Mouse (Mus musculus) natural killer cell, adult 2 months (primary cell): ENCODE measurements around the gene Slco2b1.
A peak's percentile ranks its signal among the peaks of the same experiment; 100 is the strongest.
"Not testable (repeated sequence)": the region's sequence is repeated elsewhere in the genome, so short reads cannot be mapped to it uniquely, and the experiment has no call there.

Experiments
- DNase-seq, 2 experiments: peaks; one replicate each; pipeline ENCODE4 v3.0.0; 2022; ENCODE audit warnings: low spot score in 2 of 2

Slco2b1 gene

GRCm38 (mm10) chr7:99711166-99711565, at the start of gene Slco2b1:
Gene Slco2b1, minus strand, starts transcription at chr7:99711340.
- no peak for DNase-seq

DNA sequence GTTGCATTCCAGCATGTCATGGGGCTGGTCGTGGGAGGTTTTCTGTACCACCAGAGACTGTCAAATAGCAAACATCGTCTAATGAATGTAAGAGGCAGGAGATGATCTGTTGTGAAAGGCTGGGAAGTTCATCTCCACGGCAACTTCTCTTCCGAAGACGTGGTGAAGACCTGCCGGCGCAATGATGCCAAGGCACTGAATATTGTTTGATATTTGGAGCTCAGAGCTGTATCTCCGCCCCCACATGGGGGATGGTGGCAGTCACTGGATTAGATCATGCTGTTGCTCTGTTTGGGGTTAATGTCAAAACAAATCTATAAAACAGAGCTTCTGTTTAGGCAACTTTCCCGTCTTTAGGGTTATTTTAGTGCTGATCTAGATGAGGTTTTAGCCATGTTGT, 28.1 kb upstream of the Slco2b1 start:
- DNase-seq, result no peak

GRCm38 (mm10) chr7:99735491-99735890, 24.4 kb upstream of the Slco2b1 start:
- not testable (repeated sequence) for DNase-seq

DNA sequence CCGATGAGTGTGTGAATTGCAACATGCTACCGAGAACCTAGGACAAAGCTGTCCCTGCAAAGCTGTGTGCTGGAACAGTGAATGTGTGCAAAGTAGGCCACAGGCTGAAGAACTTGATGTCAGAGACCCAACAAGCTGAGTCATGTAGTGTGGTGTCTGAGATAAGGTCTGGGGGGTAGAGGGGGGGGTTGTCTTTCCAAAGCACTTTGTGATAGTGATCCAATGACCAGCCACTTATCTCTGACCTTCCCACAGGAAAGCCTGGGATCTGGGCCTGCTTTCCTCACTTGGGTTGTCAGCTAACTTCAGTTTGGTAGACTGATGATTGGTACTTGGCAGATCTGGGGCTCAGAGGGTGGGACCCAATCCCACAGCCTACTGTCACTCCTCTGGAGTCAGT, 23.5 kb upstream of the Slco2b1 start:
- no peak for DNase-seq

- DNase-seq, result no peak
These were observed 18.8 kb upstream of the Slco2b1 start, which contains the start of gene Olfr520 for GRCm38 (mm10) chr7:99729973-99730372. Gene Olfr520, plus strand, starts transcription at chr7:99730273.

DNA sequence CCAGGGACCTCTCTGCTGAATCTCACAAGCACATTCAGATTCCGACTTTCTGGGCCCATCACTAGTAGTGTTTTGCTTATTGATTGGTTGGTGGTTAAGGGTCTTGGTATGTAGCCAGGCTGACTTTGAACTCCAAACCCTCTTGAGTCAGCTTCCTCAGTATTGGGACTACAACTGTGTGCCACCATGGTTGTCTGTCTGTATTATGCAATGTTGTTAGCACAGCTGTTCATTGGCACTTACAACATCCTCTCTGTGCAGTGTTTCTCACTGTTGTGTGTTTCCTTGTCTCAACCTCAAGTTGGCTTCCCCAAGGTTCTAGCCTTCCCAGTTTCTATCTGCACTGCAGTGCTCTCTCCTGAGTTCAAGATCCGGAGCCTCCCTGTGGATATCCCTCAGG, 5.4 kb upstream of the Slco2b1 start:
- DNase-seq, result no peak

GRCm38 (mm10) chr7:99712431-99712830, 1.3 kb upstream of the Slco2b1 start:
- no peak for DNase-seq

DNA sequence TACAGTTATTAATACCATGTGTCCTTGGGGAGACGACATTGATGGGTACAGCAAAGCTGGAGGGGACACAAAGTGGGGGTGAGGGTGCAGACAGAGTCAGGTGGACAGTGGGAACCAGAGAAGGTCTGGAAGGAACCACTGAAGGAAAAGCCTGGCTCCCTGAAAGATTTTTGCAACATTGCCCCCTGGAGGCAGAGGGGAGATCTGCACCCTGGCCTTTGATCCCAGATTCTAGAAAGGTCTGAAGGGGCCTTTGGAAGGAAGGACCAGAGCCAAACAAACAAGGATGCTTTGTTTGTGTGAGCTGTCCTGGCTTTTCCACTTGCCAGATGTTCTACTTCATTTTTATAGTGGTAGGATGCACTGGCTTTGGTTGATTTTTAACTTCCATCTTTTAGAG, 664 bp downstream of the Slco2b1 start:
- DNase-seq, result peak in 1 of 2 experiments; percentile 23

GRCm38 (mm10) chr7:99709992-99710391, 1.1 kb downstream of the Slco2b1 start:
- DNase-seq, result no peak

- DNase-seq, result no peak
These were observed 2.4 kb downstream of the Slco2b1 start for GRCm38 (mm10) chr7:99708750-99709149.

- no peak for DNase-seq
These were observed 2.8 kb downstream of the Slco2b1 start for GRCm38 (mm10) chr7:99708301-99708721.

DNA sequence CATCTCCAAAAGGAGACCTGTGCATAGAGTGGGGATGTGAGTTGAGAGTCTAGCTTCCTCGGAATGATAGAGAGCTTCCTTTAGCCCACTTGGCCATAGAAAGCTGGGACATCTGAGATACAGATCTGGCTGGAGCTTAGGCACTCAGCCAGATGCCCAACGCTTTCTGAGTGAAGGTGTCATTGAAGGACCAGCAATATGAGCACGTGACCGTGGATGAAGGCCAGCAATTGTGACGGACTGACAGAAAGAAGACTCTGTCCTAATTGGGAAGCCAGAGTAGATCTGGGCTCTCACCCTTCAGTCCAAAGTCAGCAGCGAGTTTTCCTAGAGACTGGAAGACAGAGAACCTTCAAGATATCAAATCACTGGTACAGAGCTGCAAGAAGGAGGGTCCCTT, 3.5 kb downstream of the Slco2b1 start:
- no peak for DNase-seq

GRCm38 (mm10) chr7:99707038-99707595, 4.0 kb downstream of the Slco2b1 start:
- DNase-seq, result no peak

DNA sequence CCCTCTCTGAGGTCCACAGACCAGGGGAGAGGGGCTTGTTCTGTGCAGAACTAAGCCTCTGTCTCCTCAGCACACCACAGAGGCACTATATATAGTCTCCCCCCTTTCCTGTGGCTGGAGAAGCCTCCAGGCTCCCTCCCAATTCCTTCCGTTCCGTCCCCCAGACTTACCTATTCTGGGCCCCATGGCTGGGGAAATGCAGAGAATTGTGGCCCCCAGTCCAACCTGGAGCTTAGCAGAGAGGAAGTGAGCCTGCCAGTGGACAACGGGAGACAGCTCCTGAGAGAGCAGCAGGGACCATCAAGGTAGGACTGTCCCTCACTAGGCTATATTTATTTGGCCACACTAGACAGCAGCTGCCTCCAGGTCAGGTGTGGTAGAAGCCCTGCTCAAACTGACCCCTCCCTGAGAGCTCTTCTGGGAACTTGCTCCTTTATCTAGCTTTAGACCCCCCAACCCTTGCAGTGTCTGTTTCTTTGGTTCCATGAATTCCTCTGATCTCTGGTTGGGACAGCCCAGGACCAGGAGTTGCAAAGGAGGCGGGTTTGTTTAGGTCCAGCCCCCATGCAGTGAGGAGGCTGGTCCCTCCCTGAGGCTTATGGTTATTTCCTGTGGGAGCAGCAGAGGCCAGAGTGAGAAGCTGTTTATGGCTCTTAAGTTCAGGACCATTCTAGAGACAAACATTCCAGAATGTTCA, 4.7 kb downstream of the Slco2b1 start:
- no peak for DNase-seq

GRCm38 (mm10) chr7:99704736-99705519, 6.2 kb downstream of the Slco2b1 start:
- no peak for DNase-seq

GRCm38 (mm10) chr7:99702201-99702600, 8.9 kb downstream of the Slco2b1 start:
- DNase-seq, result no peak

- no peak for DNase-seq
These were observed 10.5 kb downstream of the Slco2b1 start for GRCm38 (mm10) chr7:99700641-99701040.

- DNase-seq, result no peak
These were observed 11.4 kb downstream of the Slco2b1 start for GRCm38 (mm10) chr7:99699709-99700151.

- DNase-seq, result no peak
These were observed 12.0 kb downstream of the Slco2b1 start for GRCm38 (mm10) chr7:99699106-99699505.

GRCm38 (mm10) chr7:99698576-99698975, 12.6 kb downstream of the Slco2b1 start:
- no peak for DNase-seq

DNA sequence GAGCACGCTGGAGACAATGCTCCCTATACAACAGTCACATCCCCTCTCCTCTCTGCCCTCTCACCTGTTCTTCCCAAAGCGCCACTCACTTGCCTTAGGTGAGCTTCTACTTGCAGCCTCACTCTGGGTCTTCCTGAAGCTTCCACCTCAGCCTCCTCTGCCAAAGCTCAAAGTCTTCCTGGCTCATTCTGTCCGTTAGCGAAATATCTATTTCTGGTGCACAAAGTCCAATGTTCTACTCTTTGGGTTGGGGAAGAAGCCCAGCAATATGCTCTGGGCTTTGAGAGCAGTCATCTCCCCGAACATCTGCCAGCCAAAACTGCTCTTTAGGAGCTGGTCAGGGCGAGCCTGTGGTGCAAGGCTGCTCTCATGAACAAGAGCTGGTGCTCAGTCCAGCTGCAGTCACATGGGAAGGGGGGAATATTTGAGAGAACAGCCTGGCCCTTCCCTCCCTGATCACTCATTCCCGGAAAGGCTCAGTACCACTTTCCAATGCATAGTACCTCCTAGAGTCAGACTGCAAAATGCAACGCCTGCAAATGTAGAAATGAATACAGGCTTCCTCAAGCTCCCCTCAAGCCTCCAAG, 15.6 kb downstream of the Slco2b1 start:
- DNase-seq, result no peak

GRCm38 (mm10) chr7:99694424-99694823, 16.7 kb downstream of the Slco2b1 start:
- DNase-seq, result not testable (repeated sequence)
